Mouse (Mus musculus) splenic B cell, adult 2 months (primary cell): ENCODE measurements around the gene Mapkapk2.
A peak's percentile ranks its signal among the peaks of the same experiment; 100 is the strongest.

Experiments
- DNase-seq: peaks from one replicate; pipeline ENCODE4 v3.0.0-alpha.2; 2011; ENCODE audit warnings: low read depth, low spot score
- H3K27me3 ChIP-seq: 2 replicates; pipeline ENCODE4 v1.6.1; 2012; ENCODE audit warnings: mild to moderate bottlenecking, low read length, moderate library complexity, mixed read lengths; ENCODE audit not compliant: control insufficient read depth, poor library complexity, insufficient read depth, severe bottlenecking
- H3K36me3 ChIP-seq: 2 replicates; pipeline ENCODE4 v1.6.1; 2012; ENCODE audit warnings: mild to moderate bottlenecking, low read length, moderate library complexity, mixed read lengths; ENCODE audit not compliant: control insufficient read depth, poor library complexity, insufficient read depth, severe bottlenecking

Mapkapk2 gene

GRCm38 (mm10) chr1:131123522-131124265, 26.1 kb upstream of the Mapkapk2 start:
- Histone ChIP-seq H3K27me3 (no peaks in the 10 kb centered on the region), H3K36me3 (no peaks in the 10 kb centered on the region)
- no peak for DNase-seq

- DNase-seq, result peak; percentile 61
- H3K27me3 ChIP-seq, result no peaks in the 10 kb centered on the region
- H3K36me3 ChIP-seq, result no peaks in the 10 kb centered on the region
Observed at GRCm38 (mm10) chr1:131121987-131122386, 24.4 kb upstream of the Mapkapk2 start.

DNA sequence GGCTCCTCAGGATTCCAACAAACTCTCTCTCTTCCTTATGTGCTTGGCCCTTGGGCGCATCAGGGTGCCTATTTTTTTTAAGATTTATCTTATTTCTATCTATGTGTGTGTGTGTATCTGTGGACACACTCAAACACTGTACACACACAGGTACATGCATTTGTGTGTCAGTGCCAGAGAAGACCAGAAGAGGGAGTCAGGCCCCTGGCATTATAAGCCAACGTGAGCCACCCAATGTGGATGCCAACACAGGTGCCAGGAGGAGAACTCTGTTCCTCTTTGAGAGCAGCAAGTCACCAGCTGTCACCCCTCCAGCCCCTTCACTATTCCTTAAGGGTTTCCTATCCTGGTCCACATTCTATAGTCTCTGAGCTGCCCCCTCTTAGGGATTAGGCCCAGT, 21.4 kb upstream of the Mapkapk2 start:
- DNase-seq, result peak; percentile 85
- no peaks in the 10 kb centered on the region for H3K27me3 ChIP-seq
- H3K36me3 ChIP-seq, result no peaks in the 10 kb centered on the region

DNA sequence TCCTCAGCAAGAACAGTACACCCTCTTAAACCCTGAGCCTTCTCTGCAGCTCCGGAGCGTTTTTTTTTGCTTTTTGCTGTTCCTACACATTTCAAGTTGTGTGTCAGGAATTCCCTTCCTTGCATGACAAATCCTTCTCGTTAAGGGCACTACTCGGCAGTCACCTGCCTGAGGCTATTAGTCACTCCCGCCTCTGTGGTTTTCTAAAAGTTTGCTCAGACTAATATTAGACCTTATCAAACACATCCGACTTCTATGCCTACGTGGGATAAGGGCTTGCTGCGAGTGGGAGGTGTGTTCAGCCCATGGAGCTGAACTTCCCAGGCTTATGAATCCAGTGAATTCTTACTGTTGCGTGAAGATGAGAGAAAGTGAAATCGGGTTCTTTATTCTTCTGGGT, 20.9 kb upstream of the Mapkapk2 start:
- H3K27me3 ChIP-seq, result no peaks in the 10 kb centered on the region
- no peak for DNase-seq
- no peaks in the 10 kb centered on the region for H3K36me3 ChIP-seq

DNA sequence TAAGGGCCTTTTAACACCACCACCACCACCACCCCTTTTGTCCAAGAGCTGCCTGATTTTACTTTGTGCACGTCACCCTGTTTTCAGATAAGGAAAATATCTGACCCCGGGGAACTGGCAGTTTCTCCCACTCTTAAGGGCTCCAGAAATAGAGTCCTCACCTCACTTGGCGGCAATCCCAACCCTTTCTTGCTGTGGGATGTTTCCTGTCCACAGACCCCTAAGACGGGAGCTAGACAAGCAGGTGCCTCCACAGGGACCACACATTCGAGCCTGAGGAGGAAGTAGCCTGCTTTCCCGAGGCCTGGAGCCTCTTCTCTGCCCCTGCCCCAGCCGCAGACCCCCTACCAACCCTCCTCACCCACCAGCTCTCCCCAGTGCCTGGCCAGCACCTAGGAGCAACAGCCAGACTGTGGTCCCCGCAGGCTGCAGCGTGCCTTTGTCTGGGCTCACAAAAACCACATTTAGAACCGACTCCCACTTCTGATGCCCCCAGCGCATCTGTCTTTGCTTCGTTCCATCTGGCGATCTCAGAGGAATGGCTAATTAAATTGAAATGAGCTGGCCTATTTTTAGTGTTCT, 18.9 kb upstream of the Mapkapk2 start:
- Histone ChIP-seq H3K36me3 (no peaks in the 10 kb centered on the region), H3K27me3 (no peaks in the 10 kb centered on the region)
- DNase-seq, result no peak

- Histone ChIP-seq H3K27me3 (no peaks in the 10 kb centered on the region), H3K36me3 (no peaks in the 10 kb centered on the region)
- DNase-seq, result peak; percentile 91
Observed at GRCm38 (mm10) chr1:131115932-131116331, 18.3 kb upstream of the Mapkapk2 start.

- DNase-seq, result peak; percentile 24
Observed at GRCm38 (mm10) chr1:131112576-131112975, 14.9 kb upstream of the Mapkapk2 start.

DNA sequence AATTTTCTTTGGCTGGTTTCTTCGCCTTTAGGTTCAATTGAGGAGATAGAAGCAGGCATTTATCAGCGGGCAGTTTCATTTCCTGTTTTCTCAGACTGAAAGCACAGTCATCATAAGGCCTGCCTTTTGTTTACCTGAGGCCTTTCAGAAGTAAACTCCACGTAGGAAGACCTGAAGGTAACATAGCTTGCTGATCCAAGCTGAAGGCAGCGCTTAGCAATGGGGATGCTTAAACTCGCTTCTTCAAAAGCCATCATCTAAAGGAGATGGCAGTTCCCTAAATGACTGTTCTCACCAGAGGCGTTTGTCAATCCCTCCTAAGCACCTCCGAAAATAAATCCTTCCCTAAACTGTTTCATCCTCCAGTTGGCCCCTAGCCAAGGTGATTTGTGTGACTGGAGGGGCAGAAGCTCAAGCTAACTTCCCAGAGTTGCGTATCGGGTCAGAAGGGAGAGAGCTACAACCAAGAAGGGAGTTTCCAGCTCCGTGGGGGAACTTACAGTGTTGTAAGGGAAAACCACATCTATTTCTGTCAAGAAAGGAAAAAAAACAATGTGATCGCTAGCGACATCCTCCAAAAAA, 13.0 kb upstream of the Mapkapk2 start:
- no peaks in the 10 kb centered on the region for H3K27me3 ChIP-seq
- DNase-seq, result peak; percentile 84
- H3K36me3 ChIP-seq, result no peaks in the 10 kb centered on the region

More at GRCm38 (mm10) chr1:131112576-131112975, 14.9 kb upstream of the Mapkapk2 start:
- no peaks in the 10 kb centered on the region for H3K27me3 ChIP-seq
- H3K36me3 ChIP-seq, result no peaks in the 10 kb centered on the region

GRCm38 (mm10) chr1:131107575-131108308, 10.1 kb upstream of the Mapkapk2 start:
- DNase-seq, result no peak
- no peaks in the 10 kb centered on the region for H3K36me3 ChIP-seq
- H3K27me3 ChIP-seq, result no peaks in the 10 kb centered on the region

- peak; percentile 80 for DNase-seq
- Histone ChIP-seq H3K36me3 (no peaks in the 10 kb centered on the region), H3K27me3 (no peaks in the 10 kb centered on the region)
Observed at GRCm38 (mm10) chr1:131103776-131104424, 6.3 kb upstream of the Mapkapk2 start.

GRCm38 (mm10) chr1:131100808-131101207, 3.2 kb upstream of the Mapkapk2 start:
- no peak for DNase-seq

GRCm38 (mm10) chr1:131096803-131097699, 575 bp downstream of the Mapkapk2 start:
- Histone ChIP-seq H3K36me3 (no peaks in the 10 kb centered on the region), H3K27me3 (no peaks in the 10 kb centered on the region)
- peak; percentile 76 for DNase-seq

More at GRCm38 (mm10) chr1:131100808-131101207, 3.2 kb upstream of the Mapkapk2 start:
- no peaks in the 10 kb centered on the region for H3K27me3 ChIP-seq
- H3K36me3 ChIP-seq, result no peaks in the 10 kb centered on the region

GRCm38 (mm10) chr1:131096132-131096695, 1.4 kb downstream of the Mapkapk2 start:
- no peaks in the 10 kb centered on the region for H3K27me3 ChIP-seq
- H3K36me3 ChIP-seq, result no peaks in the 10 kb centered on the region
- DNase-seq, result peak; percentile 43
